Mouse (Mus musculus) stomach, embryonic 14.5 days (tissue): ENCODE measurements around the gene Nedd9. TPM values are rescaled to one million over a fixed set of nuclear protein-coding genes. Genes with fewer than 3 reads are reported as not detected.

Source experiments
- ATAC-seq: fragments of 200-750 bp; cut with Nextera tagmentation; 2 replicates; pipeline ENCODE4 v1.8.0; 2017; ENCODE audit warnings: low read depth, moderate TSS enrichment; ENCODE audit not compliant: insufficient number of reproducible peaks, insufficient read depth, low FRiP score
- H3K27ac ChIP-seq: fragments of 300-500 bp; sonication (generic); 2 replicates; pipeline ENCODE4 v1.5.1; 2014; ENCODE audit warnings: mild to moderate bottlenecking, low read length, moderate library complexity, mixed read lengths
- H3K27me3 ChIP-seq: fragments of 300-500 bp; sonication (generic); 2 replicates; pipeline ENCODE4 v1.6.1; 2014; ENCODE audit warnings: low read length, control low read depth, mixed read lengths; ENCODE audit not compliant: control insufficient read depth, insufficient read depth
- H3K36me3 ChIP-seq: fragments of 300-500 bp; sonication (generic); 2 replicates; pipeline ENCODE4 v1.6.1; 2014; ENCODE audit warnings: mild to moderate bottlenecking, control low read depth, low read length, moderate library complexity, mixed read lengths; ENCODE audit not compliant: control insufficient read depth, insufficient read depth
- H3K4me1 ChIP-seq: fragments of 300-500 bp; sonication (generic); 2 replicates; pipeline ENCODE4 v1.6.1; 2014; ENCODE audit warnings: low read length, control low read depth, mixed read lengths; ENCODE audit not compliant: control insufficient read depth, insufficient read depth
- H3K4me2 ChIP-seq: fragments of 300-500 bp; sonication (generic); replicated peaks from 2 replicates; pipeline ENCODE4 v1.6.1; 2014; ENCODE audit warnings: low read depth, low read length, control low read depth
- H3K4me3 ChIP-seq: fragments of 300-500 bp; sonication (generic); 2 replicates; pipeline ENCODE4 v1.5.1; 2014; ENCODE audit warnings: low read depth, low read length, control low read depth
- H3K9ac ChIP-seq: fragments of 300-500 bp; sonication (generic); replicated peaks from 2 replicates; pipeline ENCODE4 v1.6.1; 2014; ENCODE audit warnings: low read depth, mild to moderate bottlenecking, control low read depth, low read length, moderate library complexity, mixed read lengths
- H3K9me3 ChIP-seq: fragments of 300-500 bp; sonication (generic); 2 replicates; pipeline ENCODE4 v1.6.1; 2016; ENCODE audit warnings: low read depth, low read length, control low read depth; ENCODE audit not compliant: control insufficient read depth
- WGBS: fragments of 180-500 bp; shearing (Covaris S2); extraction: QIAGEN DNeasy Blood & Tissue Kit; methylation state at CpG from one replicate; pipeline ENCODE4 v1.1.7; 2014; 5-methylcytosine and 5-hydroxymethylcytosine counted together
- polyA plus RNA-seq: library from polyadenylated mRNA; unstranded; fragments of >200 nt; fragmentation: Nextera tagmentation; extraction: Ambion mirVana; gene quantifications from 2 replicates; pipeline ENCODE4 v1.2.1, GENCODE M21; 2014

The Nedd9 gene
- polyA plus RNA-seq, result 31.0 and 33.3 TPM in 2 replicates

DNA sequence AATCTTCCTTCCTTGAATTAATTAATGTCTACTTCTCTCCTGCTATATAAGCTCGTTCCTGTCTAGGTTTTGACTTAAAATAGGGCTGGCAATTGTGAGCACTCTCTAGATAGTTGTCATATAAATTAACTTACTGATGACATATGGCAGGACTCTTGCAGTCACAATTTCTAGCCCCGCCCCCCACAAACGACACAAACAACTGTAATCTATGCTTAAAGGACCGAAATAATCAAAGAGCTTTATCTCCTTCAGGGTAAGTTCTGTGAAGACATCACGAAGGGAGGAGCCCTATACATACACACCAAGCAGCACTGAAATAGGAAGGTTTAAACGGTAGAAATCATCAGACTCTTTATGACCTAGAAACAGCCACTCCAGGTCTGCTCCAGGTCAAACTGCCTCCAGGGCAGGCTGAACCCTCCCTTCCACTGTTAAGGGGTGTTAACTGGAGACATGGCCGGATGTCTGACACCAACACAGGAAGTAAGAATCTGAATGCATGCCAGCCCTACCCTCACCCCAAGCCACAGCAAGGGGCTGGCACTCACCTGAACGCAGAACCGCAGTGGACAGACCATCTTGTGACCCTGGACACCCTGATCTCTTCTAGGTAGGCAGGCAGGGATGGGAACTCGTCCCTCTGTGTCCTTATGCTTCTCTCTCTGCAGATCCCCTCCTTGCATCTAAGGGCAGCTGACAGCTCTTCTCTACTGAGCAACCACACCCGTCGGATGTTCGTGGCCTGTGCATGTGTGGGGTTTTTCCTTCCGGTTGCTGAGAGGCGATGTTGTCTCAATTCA lies at the start of gene Nedd9:
Nedd9 (minus strand) TSS at position 757 of the 803 bp plus-strand sequence.
- H3K9me3 ChIP-seq, result no peaks in the 10 kb centered on the region
- no peaks in the 10 kb centered on the region for H3K4me1 ChIP-seq
- 74% methylated on average over 15 of the region's 15 CpGs for whole genome bisulfite sequencing
- no peak within 1 kb of the TSS for H3K4me3 ChIP-seq
- H3K27me3 ChIP-seq, result no peaks in the 10 kb centered on the region
- no peak within 1 kb of the TSS for H3K9ac ChIP-seq
- no peak within 1 kb of the TSS for H3K27ac ChIP-seq
- ATAC-seq, result no peak
- H3K4me2 ChIP-seq, result no peak within 1 kb of the TSS
- H3K36me3 ChIP-seq, result no peaks in the 10 kb centered on the region

DNA sequence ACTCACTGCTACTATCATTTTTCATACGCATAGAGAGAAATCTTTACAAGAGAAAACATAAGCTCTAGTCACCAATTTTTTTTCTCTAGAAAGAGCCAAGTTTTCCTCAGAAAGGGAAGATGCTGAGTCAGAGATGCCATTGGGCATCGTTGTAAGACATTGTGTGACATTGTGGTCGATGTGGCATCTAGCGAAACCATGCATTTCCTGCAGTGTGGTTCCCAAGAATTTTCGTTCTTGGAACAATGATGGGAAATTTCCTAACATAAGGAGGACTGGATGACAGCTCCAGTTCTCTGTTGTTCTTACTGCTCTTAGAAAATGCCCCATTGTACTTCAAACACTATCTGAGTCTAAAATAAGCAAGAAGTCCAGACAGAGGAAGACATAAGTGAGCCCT lies 45.5 kb upstream of the Nedd9 start:
- H3K4me1 ChIP-seq, result no peaks in the 10 kb centered on the region
- no peaks in the 10 kb centered on the region for H3K36me3 ChIP-seq
- no peak overlapping the region for H3K4me2 ChIP-seq
- H3K9ac ChIP-seq, result no peak overlapping the region
- 82% methylated on average over 5 of the region's 5 CpGs for WGBS
- no peaks in the 10 kb centered on the region for H3K27me3 ChIP-seq
- no peak overlapping the region for H3K27ac ChIP-seq
- no peaks in the 10 kb centered on the region for H3K9me3 ChIP-seq
- H3K4me3 ChIP-seq, result no peak overlapping the region
- no peak for ATAC-seq

DNA sequence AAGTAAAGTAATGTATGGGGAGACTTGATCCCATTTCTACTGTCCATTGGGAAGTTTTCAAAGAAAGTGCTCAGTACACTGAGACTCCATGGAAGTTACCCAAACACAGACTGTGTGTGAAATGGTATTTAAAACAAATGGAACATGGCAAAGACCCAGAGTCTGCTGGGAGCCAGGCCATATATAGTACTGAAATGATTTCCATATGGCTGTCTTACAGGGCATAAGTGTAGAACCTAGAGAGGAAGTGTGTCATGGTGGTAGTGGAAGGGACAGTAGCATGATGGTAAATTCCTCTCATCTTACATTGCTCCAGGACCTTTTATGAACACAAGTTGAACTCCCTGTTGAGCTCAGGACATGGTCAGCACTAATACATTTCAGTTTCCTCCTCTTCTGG lies 43.2 kb upstream of the Nedd9 start:
- Histone ChIP-seq H3K36me3 (no peaks in the 10 kb centered on the region), H3K4me2 (no peak overlapping the region), H3K27ac (no peak overlapping the region), H3K9me3 (no peaks in the 10 kb centered on the region), H3K4me1 (no peaks in the 10 kb centered on the region), H3K27me3 (no peaks in the 10 kb centered on the region), H3K4me3 (no peak overlapping the region), H3K9ac (no peak overlapping the region)
- no peak for ATAC-seq

DNA sequence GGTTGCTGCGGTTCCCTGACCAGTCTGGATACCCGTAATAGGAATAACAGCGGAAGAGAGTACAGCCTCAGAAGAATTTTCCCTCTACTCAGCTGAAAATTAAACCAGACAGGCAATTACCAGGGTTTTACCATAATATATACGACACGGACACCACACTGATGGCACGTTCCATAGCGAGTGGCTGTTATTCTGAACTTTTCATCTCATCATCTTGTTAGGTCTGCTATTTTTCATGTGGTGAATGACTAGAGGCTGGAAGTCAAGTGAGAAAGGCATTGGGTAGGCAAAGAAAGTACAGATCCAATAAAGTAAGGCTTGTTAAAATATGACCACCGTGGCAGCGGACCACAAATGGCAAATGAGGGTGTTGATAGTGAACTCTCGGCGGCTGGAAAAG lies 37.0 kb upstream of the Nedd9 start:
- Histone ChIP-seq H3K4me2 (no peak overlapping the region), H3K9ac (no peak overlapping the region), H3K4me3 (no peak overlapping the region), H3K4me1 (no peaks in the 10 kb centered on the region), H3K27ac (no peak overlapping the region), H3K36me3 (no peaks in the 10 kb centered on the region), H3K27me3 (no peaks in the 10 kb centered on the region), H3K9me3 (no peaks in the 10 kb centered on the region)
- WGBS, result 91% methylated on average over 11 of the region's 11 CpGs
- ATAC-seq, result no peak

DNA sequence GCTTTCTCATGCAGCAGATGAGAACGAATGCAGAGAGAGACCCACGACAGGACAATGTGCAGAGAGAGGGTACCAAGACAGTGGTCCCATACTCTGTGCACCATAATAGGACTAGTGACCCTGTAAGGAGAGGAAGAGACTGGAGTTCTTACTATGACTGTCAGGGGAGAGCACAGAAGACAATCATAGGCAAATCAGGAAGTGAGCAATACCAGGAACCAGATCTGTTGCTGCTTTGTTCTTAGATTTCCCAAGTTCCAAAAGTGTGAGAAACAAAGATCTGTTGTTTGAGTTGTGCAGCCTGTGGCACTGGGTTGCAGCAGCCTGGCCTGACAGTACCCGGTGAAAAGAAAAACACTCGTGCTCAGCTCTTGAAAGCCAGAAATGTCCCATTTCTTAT lies 34.1 kb upstream of the Nedd9 start:
- H3K4me3 ChIP-seq, result no peak overlapping the region
- no peak overlapping the region for H3K4me2 ChIP-seq
- H3K27ac ChIP-seq, result no peak overlapping the region
- H3K9ac ChIP-seq, result no peak overlapping the region
- no peaks in the 10 kb centered on the region for H3K9me3 ChIP-seq
- WGBS, result 81% methylated on average over 4 of the region's 4 CpGs
- no peak for ATAC-seq
- no peaks in the 10 kb centered on the region for H3K27me3 ChIP-seq
- H3K4me1 ChIP-seq, result no peaks in the 10 kb centered on the region
- H3K36me3 ChIP-seq, result no peaks in the 10 kb centered on the region

DNA sequence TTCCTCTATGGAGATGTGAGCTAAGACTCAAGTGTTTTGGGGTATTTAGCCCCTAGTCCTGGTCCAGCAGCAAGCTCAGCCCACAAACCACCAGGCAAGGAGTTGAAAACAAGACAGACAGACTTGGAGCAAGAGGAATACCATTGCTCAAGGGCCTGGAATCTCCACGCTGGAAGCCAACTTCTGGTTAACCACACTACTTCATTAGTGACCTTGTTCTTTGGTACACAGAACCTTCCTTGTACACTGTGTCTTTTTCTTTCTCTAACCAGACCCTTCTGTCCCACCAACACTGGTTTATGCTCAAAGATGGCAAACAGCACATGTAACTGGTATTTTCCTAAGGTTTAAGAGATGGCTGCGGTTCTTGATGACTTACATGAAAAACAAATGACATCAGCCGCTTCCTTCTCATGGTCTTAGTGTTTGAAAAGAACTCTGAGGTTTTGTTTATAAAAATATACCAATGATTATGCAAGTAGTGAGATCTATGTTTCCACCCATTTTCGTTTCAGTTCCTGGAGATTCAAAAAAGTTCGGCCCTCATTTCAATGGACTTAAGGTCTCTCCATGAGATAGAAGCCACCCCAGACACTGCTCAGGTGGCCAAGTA lies 33.5 kb upstream of the Nedd9 start:
- Histone ChIP-seq H3K27ac (no peak overlapping the region), H3K4me2 (no peak overlapping the region), H3K4me1 (no peaks in the 10 kb centered on the region), H3K36me3 (no peaks in the 10 kb centered on the region), H3K9ac (no peak overlapping the region), H3K9me3 (no peaks in the 10 kb centered on the region), H3K27me3 (no peaks in the 10 kb centered on the region), H3K4me3 (no peak overlapping the region)
- 87% methylated on average over 5 of the region's 5 CpGs for WGBS
- no peak for ATAC-seq

DNA sequence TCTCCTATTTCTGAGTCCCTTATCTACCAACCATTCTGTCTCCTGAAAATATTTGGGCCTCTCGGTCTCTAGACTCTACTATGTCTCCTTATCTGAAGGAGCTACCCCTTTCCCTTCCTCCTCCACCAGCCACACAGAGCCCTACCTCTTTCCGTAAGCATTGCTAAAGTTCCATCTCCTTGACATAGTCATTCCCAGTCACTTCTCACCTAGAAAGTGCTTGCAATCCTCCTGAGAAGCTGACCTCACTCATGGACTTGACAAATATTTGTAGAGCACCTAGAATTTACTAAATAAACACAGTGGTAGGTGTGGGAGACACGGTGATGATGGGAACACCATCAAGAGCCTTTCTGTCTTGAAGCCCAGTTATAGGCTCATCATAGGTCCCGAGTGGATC lies 32.6 kb upstream of the Nedd9 start:
- Histone ChIP-seq H3K9ac (no peak overlapping the region), H3K36me3 (no peaks in the 10 kb centered on the region), H3K4me1 (no peaks in the 10 kb centered on the region), H3K4me2 (no peak overlapping the region), H3K4me3 (no peak overlapping the region), H3K27ac (no peak overlapping the region), H3K9me3 (no peaks in the 10 kb centered on the region), H3K27me3 (no peaks in the 10 kb centered on the region)
- ATAC-seq, result no peak
- 85% methylated on average over 4 of the region's 4 CpGs for WGBS

DNA sequence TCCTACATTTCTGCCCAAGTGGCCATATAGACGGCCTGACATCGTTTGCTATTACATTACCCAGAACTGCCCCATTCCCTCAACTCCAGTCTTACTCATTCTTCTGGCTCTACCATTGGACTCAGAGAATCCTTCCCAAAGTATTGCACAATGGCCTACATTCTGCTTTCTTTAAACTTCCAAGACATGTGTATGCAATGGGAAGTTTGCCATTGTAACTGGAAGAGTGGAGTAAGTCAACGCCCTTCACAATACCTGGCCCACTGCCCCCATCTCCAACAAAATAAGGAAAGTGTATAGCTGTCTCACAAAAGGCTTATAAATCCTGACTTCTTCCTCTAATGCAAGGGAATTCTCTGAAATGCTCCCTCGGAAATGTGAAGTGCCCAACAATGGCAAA lies 30.0 kb upstream of the Nedd9 start:
- no peaks in the 10 kb centered on the region for H3K27me3 ChIP-seq
- H3K36me3 ChIP-seq, result no peaks in the 10 kb centered on the region
- H3K4me1 ChIP-seq, result no peaks in the 10 kb centered on the region
- ATAC-seq, result no peak
- H3K9me3 ChIP-seq, result no peaks in the 10 kb centered on the region
- H3K9ac ChIP-seq, result no peak overlapping the region
- H3K4me2 ChIP-seq, result no peak overlapping the region
- H3K4me3 ChIP-seq, result no peak overlapping the region
- no peak overlapping the region for H3K27ac ChIP-seq
- 92% methylated on average over 4 of the region's 4 CpGs for WGBS
